Mouse (Mus musculus) erythroid progenitor cell, adult 5-6 weeks (primary cell): ENCODE measurements around the gene Col15a1. TPM values are rescaled to one million over a fixed set of nuclear protein-coding genes. Genes with fewer than 3 reads are reported as not detected.

Source experiments
- ATAC-seq: replicated peaks from 2 replicates; pipeline ENCODE4 v1.8.0; 2016; ENCODE audit warnings: moderate number of reproducible peaks, mild to moderate bottlenecking, moderate TSS enrichment, inconsistent platforms; ENCODE audit not compliant: poor library complexity, low FRiP score, severe bottlenecking
- total RNA-seq, 2 experiments: library from RNA; stranded (forward) in 1 of 2; stranded (reverse) in 1 of 2; fragments of 150-400 nt in 1 of 2; fragments of 186-747, 209-891 nt in 1 of 2; gene quantifications; 2 replicates each; pipeline versions ENCODE4 v1.2.3 to v1.2.4; 2015 to 2017; ENCODE audit warnings: low replicate concordance in 2 of 2

The Col15a1 gene
- total RNA-seq (2015; ENCODE audit: low replicate concordance) (not detected in 2 replicates), total RNA-seq (2017; ENCODE audit: low replicate concordance) (not detected in 2 replicates)

- no peak for ATAC-seq
These were observed at the start of gene Col15a1 for GRCm38 (mm10) chr4:47207969-47208420. Gene Col15a1 (plus strand): TSS chr4:47208161.

DNA sequence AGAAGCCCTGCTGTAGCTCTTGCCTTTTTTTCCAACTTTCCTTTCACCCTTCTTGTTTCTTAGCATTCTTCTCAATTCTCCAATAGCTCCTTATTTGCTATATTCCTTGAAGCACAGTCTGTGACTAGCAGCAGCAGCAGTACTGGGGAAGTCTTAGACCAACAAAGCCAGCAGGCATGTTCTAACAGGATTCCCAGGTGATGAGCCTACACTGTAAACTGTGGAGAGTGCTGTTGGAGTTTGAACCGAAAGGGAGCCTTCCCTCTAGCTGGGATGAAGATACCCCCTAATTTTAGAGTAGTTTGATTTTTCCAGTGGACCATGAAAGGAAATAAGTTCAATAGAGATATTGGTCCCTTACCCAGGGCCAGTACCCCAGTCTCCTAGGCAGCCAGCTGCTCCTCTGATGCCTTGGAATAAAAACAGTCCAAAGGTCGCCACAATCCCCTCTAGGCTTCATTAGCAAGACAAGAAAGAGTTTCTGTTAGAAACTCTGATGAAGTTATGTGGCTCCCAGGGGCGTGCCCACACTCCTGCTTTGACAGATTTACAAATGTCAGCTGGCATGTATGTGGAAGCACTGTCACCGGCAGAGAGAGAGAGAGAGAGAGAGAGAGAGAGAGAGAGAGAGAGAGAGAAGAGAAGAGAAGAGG is 46.7 kb upstream of the Col15a1 start:
- ATAC-seq, result no peak

- ATAC-seq, result no peak
These were observed 46.0 kb upstream of the Col15a1 start for GRCm38 (mm10) chr4:47161756-47162587.

DNA sequence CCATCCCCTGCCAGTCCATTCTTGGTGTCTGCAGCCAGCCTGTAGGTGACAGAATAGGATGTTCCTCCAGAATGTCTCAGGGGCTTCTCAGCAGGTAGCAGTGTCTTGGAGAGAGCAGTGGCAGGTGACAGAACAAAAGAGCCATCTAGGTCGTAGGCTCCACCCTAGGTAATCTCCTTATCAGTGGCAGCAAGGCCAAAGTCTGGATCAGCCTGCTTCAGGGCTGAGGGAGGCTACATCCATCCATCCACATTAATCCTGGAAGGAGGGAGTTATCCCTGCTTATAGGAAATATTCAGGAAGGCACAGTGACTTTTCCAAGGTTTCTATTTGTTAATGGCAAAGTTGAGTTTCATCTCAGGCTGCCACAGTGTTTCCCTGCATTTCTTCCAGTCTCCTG is 35.6 kb upstream of the Col15a1 start:
- ATAC-seq, result no peak

DNA sequence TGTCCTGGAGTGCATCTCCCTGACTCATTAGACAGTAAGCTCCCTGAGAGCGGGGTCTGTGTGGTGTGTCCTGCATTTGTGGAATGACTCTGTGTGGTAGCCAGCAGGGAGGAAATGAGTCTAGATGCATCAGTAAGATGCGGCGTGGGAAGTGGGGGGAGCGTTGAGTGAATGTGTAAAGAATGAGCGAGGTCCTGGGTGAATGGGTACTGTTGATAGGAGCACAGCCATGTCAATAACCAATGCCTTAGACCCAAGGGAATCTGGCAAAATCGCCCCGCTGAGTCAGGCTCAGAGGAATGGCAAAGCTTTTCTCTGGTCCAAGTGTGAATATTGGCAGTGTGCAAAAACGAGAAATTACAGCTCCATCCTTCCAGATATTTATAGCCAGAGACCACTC is 30.9 kb upstream of the Col15a1 start:
- no peak for ATAC-seq

GRCm38 (mm10) chr4:47178261-47178961 is 29.6 kb upstream of the Col15a1 start:
- no peak for ATAC-seq

- ATAC-seq, result no peak
These were observed 28.4 kb upstream of the Col15a1 start for GRCm38 (mm10) chr4:47179535-47179934.

- ATAC-seq, result no peak
These were observed 23.8 kb upstream of the Col15a1 start for GRCm38 (mm10) chr4:47184058-47184661.

- no peak for ATAC-seq
These were observed 21.4 kb upstream of the Col15a1 start for GRCm38 (mm10) chr4:47186514-47186913.

GRCm38 (mm10) chr4:47196173-47196572 is 11.8 kb upstream of the Col15a1 start:
- no peak for ATAC-seq

GRCm38 (mm10) chr4:47203643-47204042 is 4.3 kb upstream of the Col15a1 start:
- ATAC-seq, result no peak

DNA sequence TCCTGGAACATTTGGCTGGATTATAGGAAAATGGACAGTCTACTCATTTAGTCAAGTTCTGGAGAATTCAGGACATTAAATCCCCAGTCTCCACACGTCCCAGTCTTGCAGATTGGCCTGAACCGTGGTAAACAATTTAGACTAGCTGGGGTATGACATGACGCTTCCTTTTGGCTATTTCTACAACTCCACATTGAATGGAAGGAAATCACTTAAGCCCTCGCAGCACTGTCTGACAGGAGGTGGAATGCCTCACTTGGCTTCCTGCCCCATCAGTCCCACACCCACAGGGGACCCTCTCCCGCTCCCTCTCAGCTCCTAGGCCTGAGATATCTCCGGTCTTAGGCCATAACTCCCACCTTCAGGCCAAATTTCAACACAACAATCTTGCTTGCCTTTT is 2.1 kb upstream of the Col15a1 start:
- no peak for ATAC-seq

GRCm38 (mm10) chr4:47208421-47208991 is 545 bp downstream of the Col15a1 start:
- no peak for ATAC-seq

- ATAC-seq, result no peak
These were observed 1.5 kb downstream of the Col15a1 start for GRCm38 (mm10) chr4:47209466-47209865.

DNA sequence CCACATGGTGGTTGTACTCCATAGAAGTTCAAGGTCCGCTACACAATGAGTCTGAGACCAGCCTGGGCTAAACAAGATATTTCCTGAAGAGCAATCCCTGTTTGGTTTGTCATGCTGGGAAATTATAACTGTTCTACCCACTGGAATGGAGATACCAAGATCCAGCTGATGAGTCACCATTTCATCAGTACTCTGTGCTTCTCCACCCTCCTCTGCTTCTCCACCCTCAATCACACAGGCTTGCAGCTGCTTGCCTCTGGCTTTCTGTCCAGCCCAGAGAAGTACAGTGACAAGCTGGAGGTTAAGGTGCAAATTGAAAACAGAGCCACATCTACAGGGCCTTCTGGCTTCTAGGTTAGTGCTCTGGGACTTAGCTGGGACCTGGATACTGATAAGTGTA is 10.9 kb downstream of the Col15a1 start:
- no peak for ATAC-seq

DNA sequence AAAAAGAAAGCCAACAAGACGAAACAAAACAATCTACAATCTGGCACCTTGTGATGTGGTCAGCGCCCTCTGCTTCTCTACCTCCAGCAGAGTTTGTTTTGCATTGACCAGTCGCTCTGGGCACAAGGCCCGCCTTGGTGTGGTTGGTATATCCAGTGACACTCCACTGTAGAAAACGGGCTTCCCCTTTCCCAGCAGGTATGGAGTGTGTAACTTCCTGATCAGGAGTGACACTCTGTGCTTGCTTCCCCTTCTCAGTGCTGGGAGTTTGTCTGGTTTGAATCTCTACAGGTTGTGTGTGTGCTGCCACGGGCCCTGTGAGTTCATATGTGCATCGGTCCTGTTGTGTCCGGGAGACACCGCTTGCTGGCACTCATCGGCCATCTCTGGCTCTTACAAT is 11.4 kb downstream of the Col15a1 start:
- no peak for ATAC-seq

GRCm38 (mm10) chr4:47220544-47220943 is 12.6 kb downstream of the Col15a1 start:
- ATAC-seq, result no peak

GRCm38 (mm10) chr4:47222146-47222545 is 14.2 kb downstream of the Col15a1 start:
- ATAC-seq, result no peak

- no peak for ATAC-seq
These were observed 18.0 kb downstream of the Col15a1 start for GRCm38 (mm10) chr4:47225920-47226319.

- no peak for ATAC-seq
These were observed 19.1 kb downstream of the Col15a1 start for GRCm38 (mm10) chr4:47227101-47227500.
